Mouse (Mus musculus) left cerebral cortex, postnatal 4 days (tissue): ENCODE data around the gene Fndc8. TPM values are rescaled to one million over a fixed set of nuclear protein-coding genes. Genes with fewer than 3 reads are reported as not detected.

Source experiments
- DNase-seq: peaks from one replicate; pipeline ENCODE4 v3.0.0-alpha.2; 2022
- intact Hi-C: fragments of 180-260 bp; cut with DNase I; formaldehyde crosslinking; loops from one replicate; pipeline ENCODE4 v1.15.1; 2025
- total RNA-seq, 2 experiments: library from RNA; stranded (reverse); gene quantifications; 2 replicates each; pipeline ENCODE4 v1.2.3; 2021

Gene Fndc8
- total RNA-seq, 2 experiments from 2014 or later, result not detected

- intact Hi-C loops, result no loop called here
- no peak for DNase-seq
These were observed 24.0 kb upstream of the Fndc8 start for GRCm38 (mm10) chr11:82867956-82868355.

GRCm38 (mm10) chr11:82869506-82870172 lies 22.3 kb upstream of the Fndc8 start:
- no peak for DNase-seq
- intact Hi-C loops, result no loop called here

- DNase-seq, result peak; percentile 17
- intact Hi-C loops, result no loop called here
These were observed 21.5 kb upstream of the Fndc8 start for GRCm38 (mm10) chr11:82870173-82871030.

- intact Hi-C loops, result no loop called here
- peak; percentile 97 for DNase-seq
These were observed 20.9 kb upstream of the Fndc8 start, which contains the start of gene Rffl for GRCm38 (mm10) chr11:82871031-82871446. Gene Rffl (minus strand): TSS chr11:82871210.

GRCm38 (mm10) chr11:82874924-82875323 lies 17.0 kb upstream of the Fndc8 start:
- DNase-seq, result no peak
- intact Hi-C loops, result no loop called here

- DNase-seq, result no peak
- intact Hi-C loops, result no loop called here
These were observed 16.3 kb upstream of the Fndc8 start for GRCm38 (mm10) chr11:82875631-82876030.

- no peak for DNase-seq
- intact Hi-C loops, result no loop called here
These were observed 14.1 kb upstream of the Fndc8 start for GRCm38 (mm10) chr11:82877726-82878344.

- intact Hi-C loops, result no loop called here
- no peak for DNase-seq
These were observed 8.7 kb upstream of the Fndc8 start for GRCm38 (mm10) chr11:82883180-82883579.

GRCm38 (mm10) chr11:82886559-82886958 lies 5.4 kb upstream of the Fndc8 start:
- intact Hi-C loops, result no loop called here
- DNase-seq, result no peak

- DNase-seq, result peak; percentile 62
- intact Hi-C loops, result no loop called here
These were observed 3.4 kb upstream of the Fndc8 start for GRCm38 (mm10) chr11:82888491-82888946.

GRCm38 (mm10) chr11:82889524-82890341 lies 2.2 kb upstream of the Fndc8 start:
- DNase-seq, result peak; percentile 24
- intact Hi-C loops, result loop anchor here (5.0 kb wide), 2 partner anchors 652 to 892 kb away; no protein-coding TSS in a partner anchor

- intact Hi-C loops, result loop anchor here (5.0 kb wide), 2 partner anchors 653 to 893 kb away; no protein-coding TSS in a partner anchor
- DNase-seq, result peak; percentile 96
These were observed 1.6 kb upstream of the Fndc8 start, which contains the start of gene Rad51d for GRCm38 (mm10) chr11:82890342-82890762. Gene Rad51d (minus strand): TSS chr11:82890614.

- no peak for DNase-seq
- intact Hi-C loops, result no loop called here
These were observed 5.6 kb downstream of the Fndc8 start for GRCm38 (mm10) chr11:82897478-82897877.

- intact Hi-C loops, result no loop called here
- DNase-seq, result no peak
These were observed 7.8 kb downstream of the Fndc8 start for GRCm38 (mm10) chr11:82899720-82900119.

- intact Hi-C loops, result no loop called here
- DNase-seq, result peak; percentile 27
These were observed 9.8 kb downstream of the Fndc8 start for GRCm38 (mm10) chr11:82901606-82902310.

- DNase-seq, result no peak
- intact Hi-C loops, result no loop called here
These were observed 13.0 kb downstream of the Fndc8 start for GRCm38 (mm10) chr11:82904952-82905351.

GRCm38 (mm10) chr11:82905816-82906215 lies 13.9 kb downstream of the Fndc8 start:
- intact Hi-C loops, result no loop called here
- no peak for DNase-seq

GRCm38 (mm10) chr11:82907651-82908607 lies 16.0 kb downstream of the Fndc8 start, which contains the start of gene Nle1:
Gene Nle1 (minus strand): TSS chr11:82908411.
- intact Hi-C loops, result no loop called here

More at GRCm38 (mm10) chr11:82907651-82908607, 16.0 kb downstream of the Fndc8 start, which contains the start of gene Nle1:
- DNase-seq, result peak; percentile 94
